Comparison of ENCODE assay signal across 9 mouse cellular contexts in genomic region chr15:85712565-85713168, GRCm38 (mm10). TPM values are rescaled to one million over a fixed set of nuclear protein-coding genes. Genes with fewer than 3 reads are reported as not detected.
DNase-seq lines count a peak whose midpoint lies in the region; ATAC-seq and TF ChIP-seq lines count a peak whose summit lies in the region.
"Had no signal": no experiment of that assay in that cellular context is flagged by ENCODE, and none has a peak within 500 bp of the region (broad histone marks: within the 10 kb centered on the region; RNA-seq: fewer than 3 reads in every experiment).

No protein-coding gene starts in this region.

- no peak for ATAC-seq in midbrain, postnatal 0 days (ENCODE audit: low FRiP score)
- no peak for ATAC-seq in midbrain, embryonic 15.5 days (replicated peaks)
- ATAC-seq in common myeloid progenitor, adult 5-6 weeks (replicated peaks; ENCODE audit: low read depth, poor library complexity, severe bottlenecking) = peak; percentile 48; the same call in 1 of the 2 replicates

- H3K27ac ChIP-seq in midbrain, postnatal 0 days (ENCODE audit: low read depth, low read length) = no peak overlapping the region
- H3K27ac ChIP-seq in midbrain, embryonic 15.5 days = no peak overlapping the region
- H3K27ac ChIP-seq in small intestine, adult 2 months (ENCODE audit: insufficient read depth, low read depth, low read length) = no peak overlapping the region
- H3K27ac ChIP-seq: neural tube, embryonic 13.5 days had no signal

- H3K36me3 ChIP-seq in midbrain, postnatal 0 days (ENCODE audit: insufficient read depth, low read length) = no peaks in the 10 kb centered on the region
- H3K36me3 ChIP-seq in midbrain, embryonic 15.5 days (replicated peaks) = no peaks in the 10 kb centered on the region
- no peaks in the 10 kb centered on the region for H3K36me3 ChIP-seq in small intestine, adult 2 months (ENCODE audit: control insufficient read depth, insufficient read depth, low read length)

- WGBS in midbrain, postnatal 0 days = 30% methylated on average over 5 of the region's 5 CpGs
- 43% methylated on average over 5 of the region's 5 CpGs for WGBS in midbrain, embryonic 15.5 days
- 38% methylated on average over 5 of the region's 5 CpGs for WGBS in small intestine, adult 2 months

- H3K9ac ChIP-seq in midbrain, postnatal 0 days (replicated peaks; ENCODE audit: low read length, poor library complexity, severe bottlenecking) = 0 out of 2 replicates have a peak overlapping the region, but pooled peaks have one; percentile 19
- H3K9ac ChIP-seq in midbrain, embryonic 15.5 days = no peak overlapping the region
- H3K9ac ChIP-seq: neural tube, embryonic 13.5 days had no signal

- DNase-seq in gastrocnemius, postnatal 14 days = peak; percentile 59
- no peak for DNase-seq in gastrocnemius, postnatal 25 days
- DNase-seq in midbrain, postnatal 0 days (ENCODE audit: low spot score) = peak; percentile 82
- DNase-seq in left cerebral cortex, postnatal 25 days (ENCODE audit: low spot score in 2 of 2) = no peak
- no peak for DNase-seq in layer of hippocampus, adult 8-10 months (ENCODE audit: low spot score in 2 of 2)

- H3K4me3 ChIP-seq in midbrain, postnatal 0 days (ENCODE audit: low read depth, low read length) = no peak overlapping the region
- H3K4me3 ChIP-seq in midbrain, embryonic 15.5 days = no peak overlapping the region
- H3K4me3 ChIP-seq in small intestine, adult 2 months (ENCODE audit: low read depth, low read length) = no peak overlapping the region
- H3K4me3 ChIP-seq: neural tube, embryonic 13.5 days had no signal

- TF ChIP-seq CTCF in midbrain, postnatal 0 days (IDR thresholded peaks at IDR 0.05) = peak; percentile 76
- TF ChIP-seq CTCF in small intestine, adult 2 months (IDR thresholded peaks at IDR 0.05; ENCODE audit: extremely low read depth, insufficient read length, insufficient replicate concordance, low read depth, low read length) = peak; percentile 53; the same call in 1 of the 2 replicates

- peaks cover 4% of the 10 kb centered on the region for H3K4me1 ChIP-seq in midbrain, postnatal 0 days (ENCODE audit: insufficient read depth, low read length)
- peaks cover 15% of the 10 kb centered on the region for H3K4me1 ChIP-seq in midbrain, embryonic 15.5 days
- peaks cover 8% of the 10 kb centered on the region for H3K4me1 ChIP-seq in small intestine, adult 2 months (ENCODE audit: control insufficient read depth, insufficient read depth, insufficient read length, low read length)

- H3K9me3 ChIP-seq in midbrain, postnatal 0 days (ENCODE audit: low read length) = no peaks in the 10 kb centered on the region
- H3K9me3 ChIP-seq in midbrain, embryonic 15.5 days = no peaks in the 10 kb centered on the region
- H3K9me3 ChIP-seq: neural tube, embryonic 13.5 days had no signal

- H3K27me3 ChIP-seq in midbrain, postnatal 0 days (ENCODE audit: insufficient read depth, low read length) = no peaks in the 10 kb centered on the region
- peaks cover 11% of the 10 kb centered on the region; the same call in 1 of the 2 replicates for H3K27me3 ChIP-seq in midbrain, embryonic 15.5 days (replicated peaks)
- no peaks in the 10 kb centered on the region for H3K27me3 ChIP-seq in small intestine, adult 2 months (ENCODE audit: control insufficient read depth, insufficient read depth, low read length)

- intact Hi-C loops in gastrocnemius, postnatal 14 days (cut with DNase I; ENCODE audit: low total_unique reads) = loop anchor here (5.0 to 10.0 kb wide), 2 partner anchors 115 to 322 kb away; partner anchors contain the start of gene Celsr1
- intact Hi-C loops in left cerebral cortex, postnatal 25 days (cut with DNase I) = no loop called here

- no peak for TF ChIP-seq POLR2A in small intestine, adult 2 months (IDR thresholded peaks at IDR 0.05; ENCODE audit: low read depth, low read length)

- no peak overlapping the region for H3K4me2 ChIP-seq in midbrain, postnatal 0 days (ENCODE audit: low read depth, low read length, poor library complexity, severe bottlenecking)
- no peak overlapping the region for H3K4me2 ChIP-seq in midbrain, embryonic 15.5 days
- H3K4me2 ChIP-seq: neural tube, embryonic 13.5 days had no signal

RNA-seq across cellular contexts. Expression of gene Ppara, which starts 22.1 kb away (rescaled TPM):
- total RNA-seq in gastrocnemius, postnatal 14 days (2021) = 10 to 100 TPM in 1 of 2 experiments, 1 to 10 TPM in 1; 6.3 to 16.3 TPM
- 10 to 100 TPM; 11.4 to 19.3 TPM for total RNA-seq in gastrocnemius, postnatal 25 days (2021)
- 1.6 TPM in 2 replicates for total RNA-seq in midbrain, postnatal 0 days (2014; rRNA removed)
- polyA plus RNA-seq in midbrain, postnatal 0 days (2015; fragmentation: Nextera tagmentation; extraction: Ambion mirVana) = 0.86 and 2.8 TPM in 2 replicates
- polyA plus RNA-seq in midbrain, embryonic 15.5 days (2015; fragmentation: Nextera tagmentation; extraction: Ambion mirVana) = 1.3 and 2.2 TPM in 2 replicates
- not detected in 2 replicates for total RNA-seq in common myeloid progenitor, adult 5-6 weeks (2017)
- polyA plus RNA-seq in small intestine, adult 2 months (2012; rRNA removed) = 3.7 and 7.2 TPM in 2 replicates
- 1 to 10 TPM; 3.3 to 4.2 TPM for total RNA-seq in left cerebral cortex, postnatal 25 days (2021)
- total RNA-seq in layer of hippocampus, adult 8-10 months (2022) = 1 to 10 TPM; 2.8 to 5.1 (median 4.2) TPM

Comparison
In these comparisons a context has a peak if more than half of its experiments do, and no peak if none do; other contexts are left out.
1. DNase-seq: peak in gastrocnemius, postnatal 14 days (single experiment) and midbrain, postnatal 0 days (single experiment); none in gastrocnemius, postnatal 25 days (single experiment), left cerebral cortex, postnatal 25 days (0 of 2) and layer of hippocampus, adult 8-10 months (0 of 2).